Mouse (Mus musculus) heart, adult 2 months (tissue): ENCODE measurements around the gene Nceh1.

Experiments used
- CTCF ChIP-seq: fragments of 200-600 bp; IDR thresholded peaks from 2 replicates; pipeline ENCODE4 v1.8.1; 2022; ENCODE audit warnings: antibody characterized with exemption, mild to moderate bottlenecking, moderate library complexity
- POLR2A ChIP-seq: fragments of 200-500 bp; IDR thresholded peaks from 2 replicates; pipeline ENCODE4 v1.6.1; 2011; ENCODE audit warnings: mild to moderate bottlenecking, low read depth, low read length, control low read depth; ENCODE audit not compliant: insufficient read depth

GRCm38 (mm10) chr3:27210271-27210670 is 27.5 kb downstream of the Nceh1 start:
- TF ChIP-seq POLR2A (no peak), CTCF (no peak)
